In genomic region chr13:83609517-83609878, GRCm38 (mm10) we compare ENCODE assay signal across 18 mouse cellular contexts.
DNase-seq lines count a peak whose midpoint lies in the region; ATAC-seq and TF ChIP-seq lines count a peak whose summit lies in the region.
"Had no signal": no experiment of that assay in that cellular context is flagged by ENCODE, and none has a peak within 500 bp of the region (broad histone marks: within the 10 kb centered on the region; RNA-seq: fewer than 3 reads in every experiment).

No protein-coding gene starts in this region.

- H3K27me3 ChIP-seq in midbrain, embryonic 11.5 days (ENCODE audit: control insufficient read depth, insufficient read depth, low read length), result no peaks in the 10 kb centered on the region
- H3K27me3 ChIP-seq in midbrain, embryonic 13.5 days, result no peaks in the 10 kb centered on the region
- H3K27me3 ChIP-seq in forebrain, embryonic 11.5 days (ENCODE audit: control insufficient read depth, insufficient read depth, low read length), result no peaks in the 10 kb centered on the region
- H3K27me3 ChIP-seq: embryonic facial prominence, embryonic 12.5 days; stomach, embryonic 15.5 days had no signal

- no peak overlapping the region for H3K4me3 ChIP-seq in gastrocnemius, adult 2 months
- H3K4me3 ChIP-seq in midbrain, embryonic 11.5 days (ENCODE audit: low read depth, low read length), result no peak overlapping the region
- H3K4me3 ChIP-seq in midbrain, embryonic 13.5 days (replicated peaks), result no peak overlapping the region
- no peak overlapping the region for H3K4me3 ChIP-seq in forebrain, embryonic 11.5 days (ENCODE audit: low read depth, low read length)
- H3K4me3 ChIP-seq: embryonic facial prominence, embryonic 12.5 days; hindbrain, embryonic 10.5 days; stomach, embryonic 15.5 days had no signal

- no peak overlapping the region for H3K4me2 ChIP-seq in midbrain, embryonic 11.5 days
- no peak overlapping the region for H3K4me2 ChIP-seq in midbrain, embryonic 13.5 days (replicated peaks)
- no peak overlapping the region for H3K4me2 ChIP-seq in forebrain, embryonic 11.5 days (ENCODE audit: low read depth, low read length, severe bottlenecking)
- H3K4me2 ChIP-seq: embryonic facial prominence, embryonic 12.5 days; heart, embryonic 11.5 days; stomach, embryonic 15.5 days had no signal

- no peaks in the 10 kb centered on the region for H3K9me3 ChIP-seq in midbrain, embryonic 11.5 days (ENCODE audit: control insufficient read depth, low read length)
- no peaks in the 10 kb centered on the region for H3K9me3 ChIP-seq in midbrain, embryonic 13.5 days
- H3K9me3 ChIP-seq in forebrain, embryonic 11.5 days (ENCODE audit: control insufficient read depth, low read length), result no peaks in the 10 kb centered on the region
- H3K9me3 ChIP-seq: embryonic facial prominence, embryonic 12.5 days; hindbrain, embryonic 10.5 days; stomach, embryonic 15.5 days had no signal

- no peak for TF ChIP-seq CTCF in gastrocnemius, adult 2 months (IDR thresholded peaks at IDR 0.05)

- H3K27ac ChIP-seq in gastrocnemius, adult 2 months, result peak overlapping the region; percentile 56
- no peak overlapping the region for H3K27ac ChIP-seq in midbrain, embryonic 11.5 days (ENCODE audit: low read depth, low read length)
- H3K27ac ChIP-seq in midbrain, embryonic 13.5 days, result no peak overlapping the region
- H3K27ac ChIP-seq in forebrain, embryonic 11.5 days (ENCODE audit: low read depth, low read length), result no peak overlapping the region
- H3K27ac ChIP-seq: embryonic facial prominence, embryonic 12.5 days; hindbrain, embryonic 10.5 days; liver, embryonic 14.5 days; stomach, embryonic 15.5 days had no signal

- H3K4me1 ChIP-seq in midbrain, embryonic 11.5 days (ENCODE audit: control insufficient read depth, insufficient read depth, low read length), result peaks cover 6% of the 10 kb centered on the region
- peaks cover 18% of the 10 kb centered on the region for H3K4me1 ChIP-seq in midbrain, embryonic 13.5 days (replicated peaks)
- H3K4me1 ChIP-seq in forebrain, embryonic 11.5 days (replicated peaks; ENCODE audit: control insufficient read depth, insufficient read depth, low read length), result peaks cover 6% of the 10 kb centered on the region
- H3K4me1 ChIP-seq: stomach, embryonic 15.5 days had no signal

- 73% methylated on average over 3 of the region's 3 CpGs for WGBS in midbrain, embryonic 11.5 days
- WGBS in midbrain, embryonic 13.5 days, result 70% methylated on average over 3 of the region's 3 CpGs
- WGBS in forebrain, embryonic 11.5 days, result 76% methylated on average over 3 of the region's 3 CpGs

- intact Hi-C loops in gastrocnemius, adult 2 months (cut with DNase I), result no loop called here
- intact Hi-C loops in gastrocnemius, postnatal 36 days (cut with DNase I), result no loop called here

- H3K9ac ChIP-seq in midbrain, embryonic 11.5 days (ENCODE audit: low read length), result no peak overlapping the region
- no peak overlapping the region for H3K9ac ChIP-seq in midbrain, embryonic 13.5 days (replicated peaks)
- H3K9ac ChIP-seq in forebrain, embryonic 11.5 days (ENCODE audit: low read length), result no peak overlapping the region
- H3K9ac ChIP-seq: embryonic facial prominence, embryonic 12.5 days; liver, embryonic 14.5 days; stomach, embryonic 15.5 days had no signal

- no peak for DNase-seq in gastrocnemius, adult 2 months
- DNase-seq in gastrocnemius, postnatal 36 days, result no peak
- peak; percentile 10 for DNase-seq in midbrain, embryonic 11.5 days (ENCODE audit: low spot score, missing footprints)
- DNase-seq in left cerebral cortex, adult 9 months (ENCODE audit: low spot score in 2 of 2), result peak; percentile 54 to 73
- no peak for DNase-seq in forebrain, embryonic 11.5 days (ENCODE audit: low spot score)
- DNase-seq in kidney, adult 18-20 months, result no peak
- DNase-seq: adrenal gland, postnatal 14 days; cerebellum, postnatal 25 days; kidney, postnatal 14 days; right cerebral cortex, postnatal 4 days had no signal

- no peaks in the 10 kb centered on the region for H3K36me3 ChIP-seq in midbrain, embryonic 11.5 days (ENCODE audit: control insufficient read depth, insufficient read depth, low read length)
- no peaks in the 10 kb centered on the region for H3K36me3 ChIP-seq in midbrain, embryonic 13.5 days
- no peaks in the 10 kb centered on the region for H3K36me3 ChIP-seq in forebrain, embryonic 11.5 days (ENCODE audit: control insufficient read depth, insufficient read depth, low read length)
- H3K36me3 ChIP-seq: embryonic facial prominence, embryonic 12.5 days; hindbrain, embryonic 10.5 days; stomach, embryonic 15.5 days had no signal

- no peak for ATAC-seq in midbrain, embryonic 11.5 days (ENCODE audit: low FRiP score)
- no peak for ATAC-seq in midbrain, embryonic 13.5 days
- peak; percentile 55 for ATAC-seq in activated CD4-positive, CD25-positive, alpha-beta regulatory T cell, adult 4 months
- ATAC-seq in forebrain, embryonic 11.5 days (replicated peaks; ENCODE audit: low FRiP score), result no peak
- ATAC-seq: intestine, postnatal 0 days had no signal

Comparison
In these comparisons a context has a peak if more than half of its experiments do, and no peak if none do; other contexts are left out.
1. DNase-seq: peak in midbrain, embryonic 11.5 days (single experiment) and left cerebral cortex, adult 9 months (2 of 2); none in gastrocnemius, adult 2 months (single experiment), gastrocnemius, postnatal 36 days (0 of 2), forebrain, embryonic 11.5 days (single experiment) and kidney, adult 18-20 months (single experiment).